Mouse (Mus musculus) lung, embryonic 14.5 days (tissue): Measurements from ENCODE around the gene Itgb2. TPM values are rescaled to one million over a fixed set of nuclear protein-coding genes. Genes with fewer than 3 reads are reported as not detected.

Experiments
- ATAC-seq: fragments of 200-750 bp; cut with Nextera tagmentation; 2 replicates; pipeline ENCODE4 v1.8.0; 2017; ENCODE audit warnings: mild to moderate bottlenecking, moderate TSS enrichment, moderate library complexity; ENCODE audit not compliant: insufficient read depth
- DNase-seq: peaks from one replicate; pipeline ENCODE4 v3.0.0-alpha.2; 2015
- H3K27ac ChIP-seq: fragments of 300-500 bp; sonication (generic); 2 replicates; pipeline ENCODE4 v1.5.1; 2014; ENCODE audit warnings: low read depth, mild to moderate bottlenecking, moderate library complexity
- H3K27me3 ChIP-seq: fragments of 300-500 bp; sonication (generic); 2 replicates; pipeline ENCODE4 v1.6.1; 2014; ENCODE audit warnings: low read length, control low read depth; ENCODE audit not compliant: insufficient read depth
- H3K36me3 ChIP-seq: fragments of 300-500 bp; sonication (generic); 2 replicates; pipeline ENCODE4 v1.6.1; 2014; ENCODE audit warnings: control low read depth; ENCODE audit not compliant: insufficient read depth
- H3K4me1 ChIP-seq: fragments of 300-500 bp; sonication (generic); 2 replicates; pipeline ENCODE4 v1.6.1; 2014; ENCODE audit warnings: antibody characterized with exemption, control low read depth; ENCODE audit not compliant: insufficient read depth
- H3K4me2 ChIP-seq: fragments of 300-500 bp; sonication (generic); 2 replicates; pipeline ENCODE4 v1.6.1; 2014; ENCODE audit warnings: mild to moderate bottlenecking
- H3K4me3 ChIP-seq: fragments of 300-500 bp; sonication (generic); 2 replicates; pipeline ENCODE4 v1.5.1; 2014; ENCODE audit warnings: low read depth, low read length
- H3K9ac ChIP-seq: fragments of 300-500 bp; sonication (generic); 2 replicates; pipeline ENCODE4 v1.6.1; 2014
- H3K9me3 ChIP-seq: fragments of 300-500 bp; sonication (generic); 2 replicates; pipeline ENCODE4 v1.6.1; 2016; ENCODE audit warnings: low read depth, low read length, control low read depth
- CTCF ChIP-seq: IDR thresholded peaks from 2 replicates; pipeline ENCODE4 v1.5.1; 2016; ENCODE audit warnings: antibody characterized with exemption, low read depth
- WGBS: fragments of 180-500 bp; shearing (Covaris S2); extraction: QIAGEN DNeasy Blood & Tissue Kit; methylation state at CpG from one replicate; pipeline ENCODE4 v1.1.7; 2014; 5-methylcytosine and 5-hydroxymethylcytosine counted together
- polyA plus RNA-seq: library from polyadenylated mRNA; unstranded; fragments of >200 nt; fragmentation: Nextera tagmentation; extraction: Ambion mirVana; gene quantifications from 2 replicates; pipeline ENCODE4 v1.2.1, GENCODE M21; 2014

The Itgb2 gene
- polyA plus RNA-seq, 1 experiment from 2014 or later: 2.0 TPM

DNA sequence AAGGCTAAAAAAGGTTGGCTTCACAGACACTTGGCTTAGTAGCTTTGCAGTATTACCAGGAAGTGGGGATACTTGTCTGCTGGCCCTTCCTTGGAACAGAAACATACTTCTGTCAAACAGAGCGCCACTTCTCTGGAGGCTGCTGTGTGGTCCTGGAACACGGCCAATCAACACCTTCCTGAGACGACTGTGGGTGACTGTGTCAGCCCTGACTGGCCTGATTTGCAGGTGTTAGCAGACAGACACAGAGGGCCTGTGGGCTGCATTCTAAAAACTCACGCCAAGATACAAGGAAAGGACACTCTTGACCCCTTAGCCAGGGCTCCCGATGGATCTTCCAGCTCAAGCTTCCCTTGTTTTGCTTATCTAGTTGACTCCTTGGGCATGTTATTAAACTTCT, 74.9 kb downstream of the Itgb2 start:
- DNase-seq: peak; percentile 69
- 37% methylated on average over 5 of the region's 5 CpGs for WGBS
- H3K9ac ChIP-seq: no peak overlapping the region
- ATAC-seq: peak; percentile 32; the same call in 1 of the 2 replicates
- H3K4me2 ChIP-seq: no peak overlapping the region
- H3K27me3 ChIP-seq: no peaks in the 10 kb centered on the region
- no peak for TF ChIP-seq CTCF
- H3K4me1 ChIP-seq: peaks cover 12% of the 10 kb centered on the region
- peaks cover 5% of the 10 kb centered on the region for H3K36me3 ChIP-seq
- no peak overlapping the region for H3K4me3 ChIP-seq
- peak overlapping the region; percentile 99 for H3K27ac ChIP-seq
- H3K9me3 ChIP-seq: no peaks in the 10 kb centered on the region

DNA sequence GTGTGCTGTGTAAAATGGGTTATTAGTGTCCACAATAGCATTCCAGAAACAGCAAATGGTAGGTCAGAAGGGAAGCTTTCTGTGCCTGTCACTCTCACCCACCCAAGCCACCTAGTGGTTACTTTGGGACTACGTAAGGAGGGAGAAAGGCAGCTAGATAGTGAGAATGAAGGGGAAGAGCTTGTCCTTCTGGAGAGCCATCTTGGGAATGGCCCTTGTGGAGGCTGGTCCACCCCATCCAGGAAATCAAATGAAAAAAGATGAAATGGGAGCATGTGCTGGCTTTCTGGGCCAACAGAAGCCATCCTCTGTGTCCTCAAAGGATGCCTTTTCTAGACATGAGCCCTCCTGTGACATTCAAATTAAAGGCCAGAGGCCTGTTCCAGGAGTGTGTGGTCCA, 75.3 kb downstream of the Itgb2 start:
- Histone ChIP-seq H3K4me1 (peaks cover 12% of the 10 kb centered on the region), H3K27ac (peak overlapping the region; percentile 99), H3K36me3 (peaks cover 9% of the 10 kb centered on the region), H3K27me3 (no peaks in the 10 kb centered on the region), H3K4me2 (peak overlapping the region; percentile 98), H3K4me3 (peak overlapping the region; percentile 77), H3K9me3 (no peaks in the 10 kb centered on the region), H3K9ac (peak overlapping the region; percentile 81)
- 33% methylated on average over 1 of the region's 1 CpGs for WGBS
- TF ChIP-seq CTCF: peak; percentile 81
- DNase-seq (peak; percentile 78), ATAC-seq (peak; percentile 40)

DNA sequence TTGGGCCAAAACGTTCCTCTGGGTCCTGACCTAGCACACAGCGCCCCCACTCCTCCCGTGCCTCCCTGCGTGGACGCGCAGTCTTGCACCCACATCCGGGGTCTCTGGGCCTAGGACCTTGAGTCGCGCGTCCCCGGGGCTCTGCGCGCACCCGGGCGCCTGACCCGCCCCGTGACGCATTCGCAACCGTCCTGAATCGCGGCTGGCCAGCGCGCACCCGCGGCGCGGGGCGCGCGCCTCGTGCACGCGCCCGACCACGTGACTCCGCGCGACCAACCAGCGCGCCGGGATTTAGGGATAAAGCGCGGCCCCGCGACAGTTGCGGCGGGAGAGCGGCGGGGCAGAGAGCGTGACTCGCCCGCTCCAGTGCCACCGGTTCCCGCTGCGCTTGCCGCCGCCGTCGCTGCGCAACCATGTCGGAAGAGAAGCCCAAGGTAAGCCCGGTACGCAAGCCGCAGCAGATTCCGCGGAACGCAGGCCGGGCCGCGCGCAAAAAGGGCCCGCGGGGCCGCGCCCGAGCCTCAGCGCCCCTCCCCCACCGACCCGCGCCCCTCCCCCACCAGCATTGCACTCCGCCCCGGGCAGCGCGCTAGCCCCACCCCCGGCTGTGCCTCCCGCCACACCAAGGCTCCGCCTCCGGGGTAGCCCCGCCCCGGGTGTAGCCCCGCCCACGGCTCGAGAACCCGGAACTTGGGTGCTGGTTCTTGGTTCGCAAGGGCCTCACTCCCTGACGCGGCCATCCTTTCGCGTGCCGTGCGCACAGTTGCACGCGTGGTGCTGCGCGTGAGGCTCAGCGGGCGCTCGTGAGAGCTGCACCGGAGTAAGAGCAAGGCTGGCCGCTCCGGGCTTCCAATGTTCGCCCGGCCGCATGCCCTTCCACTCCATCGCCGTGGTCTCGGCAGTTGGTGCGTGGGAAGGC, 76.1 kb downstream of the Itgb2 start, which contains the start of the genes Sumo3 and Gm49325:
Gene Sumo3 (plus strand): TSS at position 190 of the 919 bp plus-strand sequence.
Gene Gm49325 (plus strand): TSS at position 290 of the 919 bp plus-strand sequence.
- Histone ChIP-seq H3K27me3 (no peaks in the 10 kb centered on the region), H3K9me3 (no peaks in the 10 kb centered on the region), H3K27ac (peak within 1 kb of the TSS; percentile 99), H3K4me3 (peak within 1 kb of the TSS; percentile 77), H3K36me3 (peaks cover 17% of the 10 kb centered on the region), H3K4me2 (peak within 1 kb of the TSS; percentile 98), H3K9ac (peak within 1 kb of the TSS; percentile 81), H3K4me1 (peaks cover 12% of the 10 kb centered on the region)
- 0 out of 2 replicates have a peak, but pooled peaks have one; percentile 12 for TF ChIP-seq CTCF
- under 1% methylated on average over 102 of the region's 119 CpGs for WGBS
- DNase-seq (peak; percentile 96), ATAC-seq (peak; percentile 85)

DNA sequence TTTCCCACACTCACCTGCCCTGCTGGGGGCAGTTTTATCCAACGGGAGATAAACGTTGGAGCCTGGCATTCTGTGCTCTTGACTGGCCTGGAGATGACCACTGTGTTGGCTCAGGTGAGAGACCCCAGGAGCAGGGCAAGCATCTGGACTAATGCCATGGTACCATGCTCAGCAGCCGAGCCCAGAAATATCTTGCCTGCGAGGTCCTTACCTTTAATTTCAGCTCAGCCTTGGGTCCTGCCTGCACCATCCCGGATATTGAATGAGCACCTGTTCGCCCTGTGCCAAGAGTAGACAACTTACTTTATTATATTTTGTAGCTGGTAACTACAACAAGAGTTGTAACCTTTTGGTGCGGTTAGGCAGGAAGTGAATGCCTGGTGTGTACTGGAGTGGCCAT, 76.8 kb downstream of the Itgb2 start:
- ATAC-seq (no peak; the same call in 1 of the 2 replicates), DNase-seq (no peak)
- 33% methylated on average over 7 of the region's 7 CpGs for WGBS
- Histone ChIP-seq H3K4me2 (peak overlapping the region; percentile 98), H3K4me1 (peaks cover 12% of the 10 kb centered on the region), H3K9me3 (no peaks in the 10 kb centered on the region), H3K27me3 (no peaks in the 10 kb centered on the region), H3K9ac (peak overlapping the region; percentile 81), H3K27ac (peak overlapping the region; percentile 99), H3K36me3 (peaks cover 24% of the 10 kb centered on the region), H3K4me3 (peak overlapping the region; percentile 77)
- TF ChIP-seq CTCF: no peak

DNA sequence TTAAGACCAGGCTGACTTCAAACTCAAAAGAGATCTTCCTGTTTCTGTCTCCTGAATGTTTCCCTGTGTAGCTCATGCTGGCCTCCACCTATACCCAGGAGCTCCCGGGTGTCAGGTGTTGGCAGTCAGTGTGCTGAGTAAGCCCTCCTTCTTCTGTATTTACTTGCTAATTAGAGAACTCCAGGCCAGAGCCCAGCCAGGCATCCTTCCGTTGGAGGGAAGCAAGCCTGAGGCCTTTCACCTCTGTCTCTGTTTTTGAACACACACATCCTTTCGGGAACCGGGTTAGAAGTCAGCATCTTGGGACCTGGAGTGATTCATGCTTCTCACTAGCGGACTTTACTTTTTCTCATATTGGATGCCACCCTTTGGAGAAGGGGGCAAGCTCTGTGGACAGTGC, 77.4 kb downstream of the Itgb2 start:
- Histone ChIP-seq H3K27ac (no peak overlapping the region), H3K4me1 (peaks cover 12% of the 10 kb centered on the region), H3K36me3 (peaks cover 30% of the 10 kb centered on the region), H3K9me3 (no peaks in the 10 kb centered on the region), H3K4me2 (peak overlapping the region; percentile 98), H3K9ac (peak overlapping the region; percentile 33; the same call in 1 of the 2 replicates), H3K27me3 (no peaks in the 10 kb centered on the region), H3K4me3 (peak overlapping the region; percentile 77)
- TF ChIP-seq CTCF: no peak
- DNase-seq (no peak), ATAC-seq (no peak)
- 68% methylated on average over 5 of the region's 5 CpGs for WGBS

DNA sequence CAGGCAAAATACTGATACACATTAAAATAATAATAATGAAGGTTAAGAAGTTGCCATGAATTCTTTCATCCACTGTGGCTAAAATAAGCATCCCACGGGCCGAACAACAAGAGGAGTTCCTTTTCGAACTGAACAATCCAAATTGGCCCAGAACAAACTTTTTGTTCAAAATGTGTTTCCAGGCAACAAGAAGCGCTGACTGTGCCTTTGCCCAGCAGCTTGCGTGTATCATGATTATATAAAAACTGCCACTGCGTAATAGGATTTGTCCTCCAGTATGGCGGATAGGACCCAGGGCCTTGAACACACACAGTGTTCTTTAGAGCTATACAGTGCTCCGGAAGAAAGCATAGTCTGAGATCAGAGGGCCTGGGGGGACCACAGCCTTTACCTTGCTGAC, 78.5 kb downstream of the Itgb2 start:
- H3K4me3 ChIP-seq: no peak overlapping the region
- DNase-seq (no peak), ATAC-seq (no peak)
- TF ChIP-seq CTCF: no peak
- H3K27me3 ChIP-seq: no peaks in the 10 kb centered on the region
- 93% methylated on average over 8 of the region's 8 CpGs for WGBS
- no peak overlapping the region for H3K9ac ChIP-seq
- peaks cover 12% of the 10 kb centered on the region for H3K4me1 ChIP-seq
- H3K36me3 ChIP-seq: peaks cover 42% of the 10 kb centered on the region
- H3K27ac ChIP-seq: no peak overlapping the region
- H3K9me3 ChIP-seq: no peaks in the 10 kb centered on the region
- H3K4me2 ChIP-seq: no peak overlapping the region
